Mouse (Mus musculus): Measurements from ENCODE around the gene Hipk2. TPM values are rescaled to one million over a fixed set of nuclear protein-coding genes. Genes with fewer than 3 reads are reported as not detected.

Gene Hipk2
- polyA plus RNA-seq, 1 experiment: 4.5 TPM

DNA sequence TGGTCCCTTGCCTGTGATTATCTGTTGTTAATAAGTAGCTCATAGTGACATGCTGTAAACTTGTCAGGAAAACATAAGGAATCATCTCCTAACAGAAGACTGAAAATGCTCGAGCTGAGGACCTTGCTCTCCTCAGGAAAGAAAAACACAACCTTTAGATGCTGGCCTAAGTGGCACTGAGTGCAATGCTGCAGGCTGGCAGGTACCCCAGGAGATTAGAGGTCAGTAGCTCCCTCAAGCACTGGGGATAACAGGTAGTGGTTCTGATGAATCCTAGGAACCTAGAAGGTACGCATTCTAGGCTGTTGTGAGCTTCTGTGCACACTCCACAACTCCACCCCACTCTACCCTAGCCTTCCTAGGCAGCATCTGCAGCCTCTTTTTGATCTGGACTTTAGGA, 9.2 kb downstream of the Hipk2 start:
- DNase-seq (ENCODE audit: low spot score): no peak

DNA sequence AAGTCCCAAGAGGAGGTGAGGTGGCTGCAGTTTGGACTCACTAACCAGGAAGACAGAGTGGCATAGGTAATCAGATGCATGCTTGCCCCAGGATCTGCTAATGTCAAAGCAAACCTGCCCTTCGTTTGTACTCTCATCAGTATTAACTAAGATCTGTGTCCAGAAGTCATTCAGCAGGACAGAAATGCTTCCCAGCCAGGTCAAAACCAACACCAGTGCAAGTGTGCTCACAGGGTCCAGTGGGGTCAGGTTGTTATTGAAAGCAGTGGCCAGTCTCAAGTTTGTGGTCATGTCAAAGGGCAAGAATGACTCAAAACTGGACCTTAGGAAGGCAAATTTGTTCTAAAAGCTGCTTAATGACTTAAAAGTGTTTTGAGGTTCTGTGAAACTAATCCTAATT, 9.6 kb downstream of the Hipk2 start:
- DNase-seq (ENCODE audit: low spot score): no peak

DNA sequence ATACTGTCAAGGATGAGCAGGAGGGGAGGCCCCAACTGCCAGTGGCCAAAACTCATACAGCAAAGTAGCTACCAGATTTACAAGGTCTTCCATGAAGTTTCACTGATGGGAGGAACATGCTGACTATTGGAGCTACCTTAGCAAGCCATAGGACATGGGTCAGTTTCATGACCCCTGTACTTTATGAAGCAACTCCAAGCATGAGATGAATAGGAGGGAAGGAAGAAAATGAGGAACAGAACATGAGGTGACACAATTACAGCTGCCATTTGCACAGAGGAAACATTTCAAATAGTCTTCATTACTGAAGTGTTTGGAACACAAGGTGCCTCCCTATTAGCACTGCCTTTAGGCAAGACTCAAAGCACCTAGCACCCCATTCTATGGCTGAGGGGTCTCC, 10.2 kb downstream of the Hipk2 start:
- no peak for DNase-seq (ENCODE audit: low spot score)

DNA sequence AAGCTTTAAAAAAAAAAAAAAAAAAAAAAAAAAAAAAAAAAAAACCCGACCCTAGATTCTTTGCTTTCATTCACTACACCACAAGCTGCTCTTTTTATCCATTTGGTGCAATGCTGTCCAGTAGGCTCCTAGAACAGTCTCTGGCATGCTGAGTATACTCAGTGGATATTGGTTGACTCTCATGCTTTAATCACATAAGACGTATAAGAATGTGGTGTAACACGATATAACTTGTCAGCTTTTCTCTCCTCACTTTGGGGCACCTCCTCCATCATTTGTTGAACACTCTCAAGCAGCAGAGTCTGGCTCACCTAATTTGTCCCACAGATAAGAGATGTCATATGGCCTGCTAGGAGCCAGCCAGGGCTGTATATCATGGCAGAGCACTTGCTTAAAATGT, 12.4 kb downstream of the Hipk2 start:
- no peak for DNase-seq (ENCODE audit: low spot score)

DNA sequence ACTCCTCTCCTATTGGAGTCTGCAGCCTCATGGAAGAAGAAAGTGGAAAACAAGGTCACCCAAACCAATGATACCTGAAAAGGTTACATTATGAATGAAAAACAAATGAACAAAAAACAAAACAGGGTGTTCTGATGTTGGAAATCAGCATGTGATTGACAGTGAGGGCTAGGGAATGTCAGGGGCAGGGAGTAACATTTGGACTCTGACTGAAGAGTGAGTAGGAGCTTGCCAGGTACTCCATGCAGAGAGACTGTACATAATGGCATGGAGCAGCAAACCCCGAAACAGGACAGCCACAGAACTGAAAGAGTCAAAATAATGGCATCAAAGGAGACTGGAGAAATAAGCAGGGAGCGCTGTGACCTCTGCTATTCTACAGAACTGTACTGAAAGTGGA, 15.7 kb downstream of the Hipk2 start:
- no peak for DNase-seq (ENCODE audit: low spot score)

DNA sequence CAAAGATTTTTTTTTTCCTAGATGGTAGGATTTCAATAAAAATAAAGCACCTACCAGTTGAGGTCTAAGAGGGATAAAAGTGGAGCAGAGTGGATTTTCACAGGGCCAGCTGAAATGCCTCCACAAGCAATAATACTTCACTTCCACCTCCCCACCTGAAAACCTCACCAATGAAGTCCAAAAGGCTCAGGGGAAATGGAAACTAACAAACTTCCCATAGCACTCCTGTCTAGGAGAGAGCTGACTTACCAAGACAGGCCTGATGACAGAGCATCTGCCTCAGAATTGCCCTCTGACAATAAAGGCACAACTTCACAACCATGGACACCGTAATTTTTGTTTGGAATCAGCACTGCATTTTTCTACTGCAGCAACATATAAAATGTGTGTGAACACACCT, 16.1 kb downstream of the Hipk2 start:
- DNase-seq (ENCODE audit: low spot score): no peak

- no peak for DNase-seq (ENCODE audit: low spot score)
Measured at GRCm38 (mm10) chr6:38853561-38853992, 22.4 kb downstream of the Hipk2 start.

DNA sequence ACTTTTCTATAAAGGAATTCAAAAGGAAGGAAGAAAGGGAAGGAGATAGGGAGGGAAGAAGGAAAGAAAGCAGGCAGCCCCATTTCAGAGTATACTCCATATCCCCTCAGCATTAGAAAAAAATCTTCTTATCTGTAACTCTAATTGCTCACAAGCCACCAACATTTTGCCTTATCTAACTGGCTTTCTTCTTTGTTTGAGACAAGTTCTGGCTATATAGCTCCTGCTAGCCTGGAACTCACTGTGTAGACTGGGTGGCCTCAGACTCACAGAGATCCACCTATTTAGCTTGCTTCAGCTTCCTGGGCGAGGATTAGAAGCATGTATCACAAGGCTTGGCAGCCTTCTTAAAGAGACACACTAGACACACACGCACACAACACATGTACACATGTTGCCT, 24.2 kb downstream of the Hipk2 start:
- DNase-seq (ENCODE audit: low spot score): no peak

- DNase-seq (ENCODE audit: low spot score): no peak
Measured at GRCm38 (mm10) chr6:38850715-38851259, 25.2 kb downstream of the Hipk2 start.

DNA sequence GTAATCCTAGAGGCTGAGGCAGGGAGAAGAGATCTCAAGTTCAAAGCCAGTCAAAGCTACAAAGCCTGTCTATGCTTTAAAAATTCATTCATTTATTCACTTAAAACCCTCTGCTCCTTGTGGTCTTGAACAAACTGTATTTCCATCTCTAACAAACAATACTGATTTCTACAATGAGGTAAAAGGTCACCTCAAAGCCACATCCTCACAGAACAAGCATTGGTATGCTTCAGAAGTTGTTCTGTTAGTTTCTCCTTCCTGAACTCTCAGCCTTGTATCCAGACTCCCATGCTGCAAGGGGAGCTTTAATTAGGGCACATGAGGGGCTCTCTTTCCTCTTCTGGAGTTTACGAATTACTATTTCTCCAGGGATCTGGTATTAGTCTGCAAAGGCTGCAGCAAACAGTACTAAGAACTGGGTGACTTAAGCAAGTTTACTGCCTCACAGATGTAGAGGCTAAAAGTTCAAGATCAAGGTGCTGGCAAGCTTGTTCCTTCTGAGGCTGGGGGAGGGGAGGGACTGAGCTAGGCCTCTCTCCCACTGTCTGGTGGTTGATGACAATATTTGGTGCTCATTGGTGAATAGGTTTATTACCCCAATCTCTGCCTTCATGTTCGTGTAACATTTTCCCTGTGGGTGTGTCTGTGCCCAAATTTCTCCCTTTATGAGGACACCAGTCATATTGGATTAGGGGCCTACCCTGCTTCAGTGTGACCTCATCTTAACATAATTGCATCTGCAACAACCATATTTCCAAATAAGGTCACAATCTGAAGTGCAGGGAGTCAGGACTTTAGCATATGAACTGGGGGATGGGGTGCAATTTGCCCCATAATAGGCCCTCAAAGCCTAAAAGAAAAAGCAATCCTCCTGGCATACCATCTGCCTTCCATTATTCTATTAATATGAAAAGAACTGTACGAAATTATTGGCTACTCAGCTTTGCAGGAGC, 27.7 kb downstream of the Hipk2 start:
- no peak for DNase-seq (ENCODE audit: low spot score)

GRCm38 (mm10) chr6:38847447-38847846, 28.5 kb downstream of the Hipk2 start:
- DNase-seq (ENCODE audit: low spot score): no peak

- no peak for DNase-seq (ENCODE audit: low spot score)
Measured at GRCm38 (mm10) chr6:38846330-38847195, 29.4 kb downstream of the Hipk2 start.

GRCm38 (mm10) chr6:38845876-38846275, 30.1 kb downstream of the Hipk2 start:
- no peak for DNase-seq (ENCODE audit: low spot score)

GRCm38 (mm10) chr6:38845117-38845516, 30.8 kb downstream of the Hipk2 start:
- no peak for DNase-seq (ENCODE audit: low spot score)

- no peak for DNase-seq (ENCODE audit: low spot score)
Measured at GRCm38 (mm10) chr6:38841551-38841950, 34.4 kb downstream of the Hipk2 start.

DNA sequence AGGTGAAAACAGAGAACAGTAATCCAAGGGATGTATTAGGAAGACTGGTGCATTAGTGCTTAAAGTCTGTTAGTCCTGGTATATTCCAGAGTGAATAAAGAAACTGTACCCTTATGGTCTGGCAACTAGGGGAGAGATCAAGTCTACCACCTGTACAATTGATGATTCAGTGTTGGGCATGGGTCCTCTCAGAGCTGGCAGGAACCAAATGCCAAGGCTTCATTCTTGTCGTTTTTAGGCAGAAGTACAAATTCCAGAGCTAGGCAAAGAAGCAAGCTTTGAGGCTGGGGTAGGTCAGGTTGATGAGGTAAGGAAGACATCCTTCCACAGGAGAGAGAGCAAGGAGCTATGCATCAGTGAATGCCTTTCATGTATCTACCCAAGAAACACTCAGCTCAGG, 35.2 kb downstream of the Hipk2 start:
- DNase-seq (ENCODE audit: low spot score): no peak

- DNase-seq (ENCODE audit: low spot score): no peak
Measured at GRCm38 (mm10) chr6:38840380-38840779, 35.6 kb downstream of the Hipk2 start.

GRCm38 (mm10) chr6:38839891-38840290, 36.1 kb downstream of the Hipk2 start:
- no peak for DNase-seq (ENCODE audit: low spot score)

GRCm38 (mm10) chr6:38838061-38838460, 37.9 kb downstream of the Hipk2 start:
- DNase-seq (ENCODE audit: low spot score): no peak

DNA sequence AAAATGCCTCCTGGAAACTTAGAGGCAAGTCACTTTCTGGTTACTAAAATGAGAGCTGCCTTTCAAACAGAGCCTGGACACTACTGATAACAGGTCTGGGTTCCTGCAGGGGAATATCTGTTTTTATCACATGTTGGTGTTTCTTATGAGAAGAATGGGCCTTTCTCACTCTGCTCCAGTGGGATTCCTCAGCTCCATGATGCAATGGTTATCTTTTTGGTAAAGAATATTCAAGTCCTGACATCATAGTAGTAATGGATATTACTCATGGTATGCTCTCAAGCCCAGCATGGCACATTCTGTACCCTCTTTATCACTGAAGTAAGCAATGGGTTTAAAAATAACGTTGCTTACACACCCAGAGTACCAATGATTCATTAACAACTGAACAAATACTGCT, 40.7 kb downstream of the Hipk2 start:
- no peak for DNase-seq (ENCODE audit: low spot score)

DNA sequence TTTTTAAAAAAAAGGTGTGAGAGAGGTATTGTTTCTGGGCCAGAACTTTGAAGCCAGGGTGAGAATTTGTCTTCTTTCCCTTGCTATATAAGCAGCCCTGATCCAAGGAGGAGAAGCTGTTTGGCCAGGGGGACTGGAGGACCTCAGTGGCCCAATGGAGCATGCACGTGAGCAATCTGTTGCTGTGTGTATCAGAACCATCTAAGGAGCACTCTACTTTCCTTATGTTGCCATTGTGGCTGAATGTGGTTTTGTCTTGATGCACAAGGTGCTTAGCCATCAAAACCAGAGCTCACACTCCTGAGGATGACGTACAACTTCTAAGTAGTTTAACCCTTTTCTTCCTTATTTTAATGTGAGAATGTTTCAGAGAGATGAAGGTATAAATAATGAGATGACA, 41.2 kb downstream of the Hipk2 start:
- DNase-seq (ENCODE audit: low spot score): no peak

DNA sequence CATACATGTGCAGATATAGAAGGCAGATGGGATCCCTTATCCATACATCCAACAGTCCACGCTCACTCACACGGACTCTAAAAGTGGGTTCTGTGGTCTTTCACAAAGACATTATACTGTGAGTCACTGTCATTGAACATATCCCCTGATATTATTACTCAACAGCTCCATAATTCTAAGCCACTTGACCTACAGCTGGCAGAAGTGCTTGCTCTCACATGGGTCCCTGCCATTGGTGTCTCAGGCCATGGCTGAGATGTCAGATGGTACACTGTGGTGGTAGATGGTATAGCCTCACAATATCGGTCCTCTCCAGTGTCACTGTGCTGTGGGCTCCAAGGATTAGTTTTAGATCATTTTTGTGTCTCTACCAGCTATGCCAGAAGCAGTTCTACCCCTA, 42.2 kb downstream of the Hipk2 start:
- no peak for DNase-seq (ENCODE audit: low spot score)

All from urinary bladder, adult 2 months (tissue).